In the genomic region with DNA sequence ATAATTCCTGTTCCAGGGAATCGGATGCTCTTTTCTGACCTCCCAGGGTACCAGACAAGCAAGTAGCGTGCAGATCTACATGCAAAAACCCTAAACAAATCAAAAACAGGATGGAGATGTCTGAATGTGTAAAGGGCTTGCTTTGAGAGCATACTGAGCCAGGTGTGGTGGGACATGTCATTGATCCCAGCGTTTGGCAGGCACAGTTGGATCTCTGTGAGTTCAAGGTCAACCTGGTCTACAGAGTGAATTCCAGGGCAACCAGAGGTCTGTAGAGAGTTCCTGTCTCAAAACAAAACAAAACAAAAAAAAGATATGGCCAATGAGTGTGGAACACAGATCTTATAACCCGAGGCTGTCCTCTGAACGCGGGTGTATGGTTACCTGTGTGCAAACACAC, we compare ENCODE assay signal across 14 mouse cellular contexts. TPM values are rescaled to one million over a fixed set of nuclear protein-coding genes. Genes with fewer than 3 reads are reported as not detected.
A peak's percentile ranks its signal among the peaks of the same experiment; 100 is the strongest.
DNase-seq lines count a peak whose midpoint lies in the region; ATAC-seq and TF ChIP-seq lines count a peak whose summit lies in the region.
"Had no signal": no experiment of that assay in that cellular context is flagged by ENCODE, and none has a peak within 500 bp of the region (broad histone marks: within the 10 kb centered on the region; RNA-seq: fewer than 3 reads in every experiment).

No protein-coding gene starts in this region.

- H3K4me2 ChIP-seq in forebrain, embryonic 13.5 days = peak overlapping the region; percentile 86; the same call in 1 of the 2 replicates
- no peak overlapping the region for H3K4me2 ChIP-seq in forebrain, embryonic 11.5 days (ENCODE audit: low read depth, low read length, severe bottlenecking)
- H3K4me2 ChIP-seq in kidney, embryonic 16.5 days (replicated peaks; ENCODE audit: low read depth, low read length) = no peak overlapping the region
- peak overlapping the region; percentile 92; the same call in 1 of the 2 replicates for H3K4me2 ChIP-seq in embryonic facial prominence, embryonic 15.5 days (replicated peaks)
- H3K4me2 ChIP-seq in myocyte (ENCODE audit: low read depth) = peak overlapping the region; percentile 94

- H3K79me2 ChIP-seq in myocyte (ENCODE audit: control insufficient read depth, insufficient read depth) = peaks cover 44% of the 10 kb centered on the region

- H3K9me3 ChIP-seq in forebrain, embryonic 13.5 days (replicated peaks) = no peaks in the 10 kb centered on the region
- H3K9me3 ChIP-seq in forebrain, embryonic 11.5 days (ENCODE audit: control insufficient read depth, low read length) = no peaks in the 10 kb centered on the region
- no peaks in the 10 kb centered on the region for H3K9me3 ChIP-seq in kidney, embryonic 16.5 days (ENCODE audit: low read length)
- H3K9me3 ChIP-seq in embryonic facial prominence, embryonic 15.5 days (replicated peaks) = no peaks in the 10 kb centered on the region
- H3K9me3 ChIP-seq: limb, embryonic 12.5 days; midbrain, embryonic 12.5 days had no signal

- H3K36me3 ChIP-seq in forebrain, embryonic 13.5 days (ENCODE audit: poor library complexity, severe bottlenecking) = peaks cover 54% of the 10 kb centered on the region
- peaks cover 7% of the 10 kb centered on the region; the same call in 1 of the 2 replicates for H3K36me3 ChIP-seq in forebrain, embryonic 11.5 days (ENCODE audit: control insufficient read depth, insufficient read depth, low read length)
- peaks cover 29% of the 10 kb centered on the region for H3K36me3 ChIP-seq in kidney, embryonic 16.5 days (ENCODE audit: insufficient read depth, low read length)
- peaks cover 31% of the 10 kb centered on the region; the same call in 1 of the 2 replicates for H3K36me3 ChIP-seq in embryonic facial prominence, embryonic 15.5 days
- H3K36me3 ChIP-seq in myocyte (ENCODE audit: control insufficient read depth, insufficient read depth) = peaks cover 11% of the 10 kb centered on the region

- H3K27me3 ChIP-seq in forebrain, embryonic 13.5 days = no peaks in the 10 kb centered on the region
- H3K27me3 ChIP-seq in forebrain, embryonic 11.5 days (ENCODE audit: control insufficient read depth, insufficient read depth, low read length) = no peaks in the 10 kb centered on the region
- H3K27me3 ChIP-seq in kidney, embryonic 16.5 days (ENCODE audit: insufficient read depth, low read length) = no peaks in the 10 kb centered on the region
- no peaks in the 10 kb centered on the region for H3K27me3 ChIP-seq in embryonic facial prominence, embryonic 15.5 days
- H3K27me3 ChIP-seq in myocyte (ENCODE audit: control insufficient read depth, insufficient read depth, insufficient read length) = no peaks in the 10 kb centered on the region
- H3K27me3 ChIP-seq: limb, embryonic 12.5 days; midbrain, embryonic 12.5 days; Patski had no signal

- 93% methylated on average over 6 of the region's 6 CpGs for WGBS in forebrain, embryonic 13.5 days
- WGBS in forebrain, embryonic 11.5 days = 91% methylated on average over 6 of the region's 6 CpGs
- 88% methylated on average over 6 of the region's 6 CpGs for WGBS in kidney, embryonic 16.5 days
- WGBS in embryonic facial prominence, embryonic 15.5 days = 79% methylated on average over 6 of the region's 6 CpGs

- peaks cover 63% of the 10 kb centered on the region for H3K4me1 ChIP-seq in forebrain, embryonic 13.5 days
- peaks cover 14% of the 10 kb centered on the region for H3K4me1 ChIP-seq in forebrain, embryonic 11.5 days (replicated peaks; ENCODE audit: control insufficient read depth, insufficient read depth, low read length)
- peaks cover 49% of the 10 kb centered on the region for H3K4me1 ChIP-seq in kidney, embryonic 16.5 days (ENCODE audit: insufficient read depth, low read length)
- peaks cover 69% of the 10 kb centered on the region for H3K4me1 ChIP-seq in embryonic facial prominence, embryonic 15.5 days

- no peak overlapping the region for H3K9ac ChIP-seq in forebrain, embryonic 13.5 days
- H3K9ac ChIP-seq in forebrain, embryonic 11.5 days (ENCODE audit: low read length) = no peak overlapping the region; the same call in 1 of the 2 replicates
- 0 out of 2 replicates have a peak overlapping the region, but pooled peaks have one; percentile 22 for H3K9ac ChIP-seq in kidney, embryonic 16.5 days (replicated peaks; ENCODE audit: low read length)
- H3K9ac ChIP-seq in embryonic facial prominence, embryonic 15.5 days = no peak overlapping the region
- H3K9ac ChIP-seq: forebrain, postnatal 0 days had no signal

- no peak overlapping the region for H3K27ac ChIP-seq in forebrain, embryonic 13.5 days
- no peak overlapping the region for H3K27ac ChIP-seq in forebrain, embryonic 11.5 days (ENCODE audit: low read depth, low read length)
- peak overlapping the region; percentile 48; the same call in 1 of the 2 replicates for H3K27ac ChIP-seq in kidney, embryonic 16.5 days (ENCODE audit: low read length)
- peak overlapping the region; percentile 52 for H3K27ac ChIP-seq in embryonic facial prominence, embryonic 15.5 days (replicated peaks)
- H3K27ac ChIP-seq: limb, embryonic 12.5 days; midbrain, embryonic 12.5 days had no signal

- no peak for DNase-seq in forebrain, embryonic 11.5 days (ENCODE audit: low spot score)
- no peak for DNase-seq in kidney, postnatal 4 days
- no peak for DNase-seq in neural tube, embryonic 10.5 days (ENCODE audit: extremely low spot score, low spot score)
- DNase-seq in left cerebral cortex, adult 9 months (ENCODE audit: low spot score in 2 of 2) = no peak
- DNase-seq: cerebellum, adult 11 months had no signal

- ATAC-seq in forebrain, embryonic 13.5 days = no peak
- no peak for ATAC-seq in forebrain, embryonic 11.5 days (replicated peaks; ENCODE audit: low FRiP score)
- no peak for ATAC-seq in kidney, embryonic 16.5 days (ENCODE audit: low FRiP score, low TSS enrichment)
- no peak for ATAC-seq in embryonic facial prominence, embryonic 15.5 days (ENCODE audit: insufficient number of reproducible peaks, low FRiP score, low TSS enrichment, low read depth)

- H3K4me3 ChIP-seq in forebrain, embryonic 13.5 days = no peak overlapping the region
- H3K4me3 ChIP-seq in forebrain, embryonic 11.5 days (ENCODE audit: low read depth, low read length) = no peak overlapping the region
- no peak overlapping the region for H3K4me3 ChIP-seq in kidney, embryonic 16.5 days (ENCODE audit: low read length)
- no peak overlapping the region for H3K4me3 ChIP-seq in embryonic facial prominence, embryonic 15.5 days (replicated peaks)
- H3K4me3 ChIP-seq in myocyte = peak overlapping the region; percentile 45

- H3ac ChIP-seq in myocyte (ENCODE audit: control insufficient read depth, insufficient read length) = no peak overlapping the region

- TF ChIP-seq POLR2A in myocyte (IDR thresholded peaks at IDR 0.05; ENCODE audit: insufficient read length, low read depth) = no peak

TF ChIP-seq in myocyte, 11 proteins besides CTCF, POLR2A, EP300 and RAD21 (continues in another document):
- TF ChIP-seq MAX (IDR thresholded peaks at IDR 0.05; ENCODE audit: low read depth) = no peak
- TF ChIP-seq TCF12 (IDR thresholded peaks at IDR 0.05; ENCODE audit: insufficient read depth, poor library complexity, severe bottlenecking) = no peak
- TF ChIP-seq MYOG (IDR thresholded peaks at IDR 0.05; ENCODE audit: control insufficient read depth in 1 of 3, insufficient read depth in 1 of 3, insufficient read length in 2 of 3, low read depth in 2 of 3) = no peak
- no peak for TF ChIP-seq MYOD1 (IDR thresholded peaks at IDR 0.05; ENCODE audit: control insufficient read depth in 1 of 3, insufficient read length in 2 of 3, low read depth in 2 of 3)
- no peak for TF ChIP-seq CEBPB (IDR thresholded peaks at IDR 0.05; ENCODE audit: insufficient read depth, poor library complexity, severe bottlenecking)
- TF ChIP-seq SRF (IDR thresholded peaks at IDR 0.05; ENCODE audit: control insufficient read depth, insufficient read length, low read depth) = no peak

RNA-seq across cellular contexts. Expression of a gene that starts 2.3 kb away (rescaled TPM):
- polyA plus RNA-seq in forebrain, embryonic 13.5 days (2015; fragmentation: Nextera tagmentation; extraction: Ambion mirVana) = 7.4 and 7.5 TPM in 2 replicates
- 6.0 and 6.8 TPM in 2 replicates for polyA plus RNA-seq in forebrain, embryonic 11.5 days (2014; fragmentation: Nextera tagmentation; extraction: Ambion mirVana)
- polyA plus RNA-seq in kidney, embryonic 16.5 days (2015; fragmentation: Nextera tagmentation; extraction: Ambion mirVana) = 5.8 and 6.1 TPM in 2 replicates
- polyA plus RNA-seq in embryonic facial prominence, embryonic 15.5 days (2015; fragmentation: Nextera tagmentation; extraction: Ambion mirVana) = 5.3 and 5.8 TPM in 2 replicates
- 6.1 TPM for polyA plus RNA-seq in myocyte (2012; fragmentation: generic; extraction: Trizol)

RNA-seq across cellular contexts. Expression of a gene that starts 2.5 kb away (rescaled TPM):
- polyA plus RNA-seq in forebrain, embryonic 13.5 days (2015; fragmentation: Nextera tagmentation; extraction: Ambion mirVana) = 103 and 104 TPM in 2 replicates
- 118 and 124 TPM in 2 replicates for polyA plus RNA-seq in forebrain, embryonic 11.5 days (2014; fragmentation: Nextera tagmentation; extraction: Ambion mirVana)
- 128 and 136 TPM in 2 replicates for polyA plus RNA-seq in kidney, embryonic 16.5 days (2015; fragmentation: Nextera tagmentation; extraction: Ambion mirVana)
- 115 and 124 TPM in 2 replicates for polyA plus RNA-seq in embryonic facial prominence, embryonic 15.5 days (2015; fragmentation: Nextera tagmentation; extraction: Ambion mirVana)
- 52.8 TPM for polyA plus RNA-seq in myocyte (2012; fragmentation: generic; extraction: Trizol)

RNA-seq across cellular contexts. Expression of a gene that starts 13.9 kb away (rescaled TPM):
- 0.36 and 0.49 TPM in 2 replicates for polyA plus RNA-seq in forebrain, embryonic 13.5 days (2015; fragmentation: Nextera tagmentation; extraction: Ambion mirVana)
- 0.55 and 0.87 TPM in 2 replicates for polyA plus RNA-seq in forebrain, embryonic 11.5 days (2014; fragmentation: Nextera tagmentation; extraction: Ambion mirVana)
- 0.26 and 0.44 TPM in 2 replicates for polyA plus RNA-seq in kidney, embryonic 16.5 days (2015; fragmentation: Nextera tagmentation; extraction: Ambion mirVana)
- polyA plus RNA-seq in embryonic facial prominence, embryonic 15.5 days (2015; fragmentation: Nextera tagmentation; extraction: Ambion mirVana) = 0.60 and 0.76 TPM in 2 replicates
- polyA plus RNA-seq in myocyte (2012; fragmentation: generic; extraction: Trizol) = 0.35 TPM
- polyA plus RNA-seq: thymus, adult 2 months had no signal

RNA-seq across cellular contexts. Expression of a gene that starts 13.9 kb away (rescaled TPM):
- polyA plus RNA-seq in forebrain, embryonic 13.5 days (2015; fragmentation: Nextera tagmentation; extraction: Ambion mirVana) = 15.9 and 17.4 TPM in 2 replicates
- polyA plus RNA-seq in forebrain, embryonic 11.5 days (2014; fragmentation: Nextera tagmentation; extraction: Ambion mirVana) = 32.7 and 36.6 TPM in 2 replicates
- polyA plus RNA-seq in kidney, embryonic 16.5 days (2015; fragmentation: Nextera tagmentation; extraction: Ambion mirVana) = 93.2 and 106 TPM in 2 replicates
- polyA plus RNA-seq in embryonic facial prominence, embryonic 15.5 days (2015; fragmentation: Nextera tagmentation; extraction: Ambion mirVana) = 76.1 and 79.6 TPM in 2 replicates
- polyA plus RNA-seq in myocyte (2012; fragmentation: generic; extraction: Trizol) = 109 TPM

RNA-seq across cellular contexts. Expression of a gene that starts 25.6 kb away (rescaled TPM):
- polyA plus RNA-seq in forebrain, embryonic 13.5 days (2015; fragmentation: Nextera tagmentation; extraction: Ambion mirVana) = 231 and 243 TPM in 2 replicates
- polyA plus RNA-seq in forebrain, embryonic 11.5 days (2014; fragmentation: Nextera tagmentation; extraction: Ambion mirVana) = 355 and 365 TPM in 2 replicates
- polyA plus RNA-seq in kidney, embryonic 16.5 days (2015; fragmentation: Nextera tagmentation; extraction: Ambion mirVana) = 284 and 298 TPM in 2 replicates
- polyA plus RNA-seq in embryonic facial prominence, embryonic 15.5 days (2015; fragmentation: Nextera tagmentation; extraction: Ambion mirVana) = 225 and 239 TPM in 2 replicates
- 60.7 TPM for polyA plus RNA-seq in myocyte (2012; fragmentation: generic; extraction: Trizol)

Comparison
In these comparisons a context has a peak if more than half of its experiments do, and no peak if none do; other contexts are left out.
1. H3K4me2 ChIP-seq: peak in forebrain, embryonic 13.5 days (single experiment), embryonic facial prominence, embryonic 15.5 days (single experiment) and myocyte (single experiment); none in forebrain, embryonic 11.5 days (single experiment) and kidney, embryonic 16.5 days (single experiment).
2. H3K27ac ChIP-seq: peak in kidney, embryonic 16.5 days (single experiment) and embryonic facial prominence, embryonic 15.5 days (single experiment); none in forebrain, embryonic 13.5 days (single experiment) and forebrain, embryonic 11.5 days (single experiment).